Mouse (Mus musculus) forebrain, embryonic 15.5 days (tissue): ENCODE results near the gene Lgi1. TPM values are rescaled to one million over a fixed set of nuclear protein-coding genes. Genes with fewer than 3 reads are reported as not detected.

Experiments
- ATAC-seq: fragments of 200-750 bp; cut with Nextera tagmentation; replicated peaks from 2 replicates; pipeline ENCODE4 v1.8.0; 2017; ENCODE audit warnings: mild to moderate bottlenecking, moderate TSS enrichment, moderate library complexity
- H3K27ac ChIP-seq: fragments of 300-500 bp; sonication (generic); replicated peaks from 2 replicates; pipeline ENCODE4 v1.5.1; 2015; ENCODE audit warnings: mild to moderate bottlenecking, inconsistent platforms
- H3K27me3 ChIP-seq: fragments of 300-500 bp; sonication (generic); 2 replicates; pipeline ENCODE4 v1.6.1; 2015; ENCODE audit warnings: inconsistent platforms
- H3K36me3 ChIP-seq: fragments of 300-500 bp; sonication (generic); 2 replicates; pipeline ENCODE4 v1.6.1; 2015; ENCODE audit warnings: mild to moderate bottlenecking, inconsistent platforms
- H3K4me1 ChIP-seq: fragments of 300-500 bp; sonication (generic); 2 replicates; pipeline ENCODE4 v1.6.1; 2015; ENCODE audit warnings: inconsistent platforms
- H3K4me2 ChIP-seq: fragments of 300-500 bp; sonication (generic); replicated peaks from 2 replicates; pipeline ENCODE4 v1.6.1; 2015; ENCODE audit warnings: mild to moderate bottlenecking, inconsistent platforms
- H3K4me3 ChIP-seq: fragments of 300-500 bp; sonication (generic); 2 replicates; pipeline ENCODE4 v1.5.1; 2015; ENCODE audit warnings: mild to moderate bottlenecking, inconsistent platforms
- H3K9ac ChIP-seq: fragments of 300-500 bp; sonication (generic); replicated peaks from 2 replicates; pipeline ENCODE4 v1.6.1; 2015; ENCODE audit warnings: mild to moderate bottlenecking, inconsistent platforms
- H3K9me3 ChIP-seq: fragments of 300-500 bp; sonication (generic); 2 replicates; pipeline ENCODE4 v1.6.1; 2016; ENCODE audit warnings: inconsistent platforms
- WGBS: fragments of 180-500 bp; shearing (Covaris S2); methylation state at CpG from one replicate; pipeline ENCODE4 v1.1.7; 2015; ENCODE audit warnings: mixed read lengths; 5-methylcytosine and 5-hydroxymethylcytosine counted together
- polyA plus RNA-seq: library from polyadenylated mRNA; unstranded; fragments of >200 nt; fragmentation: Nextera tagmentation; extraction: Ambion mirVana; gene quantifications from 2 replicates; pipeline ENCODE4 v1.2.1, GENCODE M21; 2015

Lgi1 gene
- polyA plus RNA-seq, 1 experiment from 2014 or later = 14.4 TPM

DNA sequence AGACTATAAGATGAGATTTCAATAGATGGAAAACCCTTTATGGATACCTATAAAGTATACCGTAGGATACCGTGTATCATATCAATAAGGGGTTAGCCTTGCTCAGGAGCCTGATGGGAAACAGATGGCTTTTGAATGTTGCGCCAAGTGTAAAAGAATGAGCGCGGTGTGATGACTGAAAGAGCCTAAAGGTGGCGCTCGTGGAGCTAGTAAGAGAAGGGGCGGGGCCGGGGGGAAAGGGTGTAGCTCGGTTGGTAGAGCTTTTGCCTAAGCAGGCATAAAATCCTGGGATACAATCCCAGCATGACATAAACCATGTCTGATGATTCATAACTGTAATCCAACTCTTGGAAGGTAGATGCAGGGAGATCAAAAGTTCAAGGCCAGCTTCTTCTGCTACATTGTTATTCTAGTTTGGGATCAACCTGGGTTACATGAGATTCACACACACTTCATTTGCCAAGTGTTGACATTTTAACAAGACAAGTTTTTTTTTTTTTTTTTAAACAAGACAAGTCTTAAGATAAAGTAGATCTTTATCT lies 90.6 kb downstream of the Lgi1 start:
- H3K27me3 ChIP-seq = no peaks in the 10 kb centered on the region
- no peak for ATAC-seq
- no peak overlapping the region for H3K27ac ChIP-seq
- H3K4me1 ChIP-seq = no peaks in the 10 kb centered on the region
- H3K9me3 ChIP-seq = no peaks in the 10 kb centered on the region
- 71% methylated on average over 10 of the region's 10 CpGs for WGBS
- no peak overlapping the region for H3K4me3 ChIP-seq
- H3K4me2 ChIP-seq = no peak overlapping the region
- H3K9ac ChIP-seq = no peak overlapping the region
- no peaks in the 10 kb centered on the region for H3K36me3 ChIP-seq

DNA sequence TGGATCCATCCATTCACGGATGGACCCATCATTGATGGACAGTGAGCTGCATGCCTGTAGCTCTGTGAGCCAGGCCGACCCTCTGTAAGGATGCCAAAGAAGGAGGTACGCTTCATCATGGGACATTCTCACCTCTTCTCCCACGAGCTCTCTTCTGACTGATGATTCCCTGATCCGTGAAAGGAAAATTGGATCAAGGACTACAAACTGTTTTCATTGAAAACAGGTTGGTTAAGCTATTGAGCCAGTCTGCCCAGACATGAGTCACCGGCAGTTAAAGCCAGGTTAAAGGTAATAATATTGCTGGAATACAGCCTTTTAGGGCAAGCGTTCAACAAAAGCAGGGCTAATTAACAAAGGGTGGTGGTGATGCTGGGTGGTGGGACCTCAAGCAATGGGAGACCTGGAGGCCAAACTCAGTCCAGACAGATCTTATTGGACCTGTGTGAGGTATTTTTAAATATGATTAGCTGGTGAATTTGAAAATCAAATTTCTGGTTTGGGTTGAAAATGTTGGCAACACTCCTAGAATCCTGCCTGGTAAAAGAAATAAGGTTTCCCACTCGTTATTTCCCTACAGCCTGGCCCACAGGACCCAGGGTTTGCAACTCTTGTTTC lies 92.0 kb downstream of the Lgi1 start:
- no peak overlapping the region for H3K4me2 ChIP-seq
- H3K36me3 ChIP-seq = no peaks in the 10 kb centered on the region
- no peaks in the 10 kb centered on the region for H3K9me3 ChIP-seq
- no peak for ATAC-seq
- WGBS = 73% methylated on average over 8 of the region's 8 CpGs
- H3K4me1 ChIP-seq = no peaks in the 10 kb centered on the region
- no peaks in the 10 kb centered on the region for H3K27me3 ChIP-seq
- no peak overlapping the region for H3K4me3 ChIP-seq
- H3K27ac ChIP-seq = no peak overlapping the region
- H3K9ac ChIP-seq = no peak overlapping the region

DNA sequence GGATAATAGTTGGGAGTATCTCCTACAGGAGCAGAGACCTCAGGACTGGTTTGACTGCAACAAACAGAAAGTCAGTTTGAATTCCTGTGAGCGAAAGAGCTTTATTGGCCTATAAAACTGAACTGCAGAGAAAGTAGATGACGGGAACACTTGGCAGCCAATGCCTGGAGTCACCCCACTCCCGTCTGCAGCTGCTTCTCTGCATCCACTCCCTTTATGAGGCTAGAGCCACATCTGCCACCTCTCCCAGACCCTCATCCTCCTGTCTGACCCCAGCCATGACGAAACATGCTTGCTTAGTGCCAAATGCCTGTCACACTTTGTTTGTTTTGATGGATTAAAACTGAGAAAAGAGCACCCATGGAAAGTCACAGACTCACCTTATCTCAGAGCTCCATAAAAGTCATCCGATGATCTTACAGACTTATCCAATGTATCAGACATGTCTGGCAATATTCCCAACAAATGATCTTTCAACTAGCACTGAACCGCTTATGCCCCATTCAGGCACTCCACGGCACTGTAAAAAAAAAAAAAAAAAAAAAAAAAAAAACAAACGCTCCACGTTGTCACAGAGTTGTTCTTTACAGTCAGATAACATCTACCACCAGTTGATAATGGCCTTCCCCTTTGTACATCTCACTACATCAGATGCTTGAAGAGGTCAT lies 93.8 kb downstream of the Lgi1 start:
- H3K27me3 ChIP-seq = no peaks in the 10 kb centered on the region
- H3K27ac ChIP-seq = no peak overlapping the region
- no peaks in the 10 kb centered on the region for H3K9me3 ChIP-seq
- WGBS = 83% methylated on average over 9 of the region's 9 CpGs
- no peak for ATAC-seq
- H3K4me3 ChIP-seq = no peak overlapping the region
- H3K36me3 ChIP-seq = no peaks in the 10 kb centered on the region
- no peak overlapping the region for H3K4me2 ChIP-seq
- no peaks in the 10 kb centered on the region for H3K4me1 ChIP-seq
- H3K9ac ChIP-seq = no peak overlapping the region

DNA sequence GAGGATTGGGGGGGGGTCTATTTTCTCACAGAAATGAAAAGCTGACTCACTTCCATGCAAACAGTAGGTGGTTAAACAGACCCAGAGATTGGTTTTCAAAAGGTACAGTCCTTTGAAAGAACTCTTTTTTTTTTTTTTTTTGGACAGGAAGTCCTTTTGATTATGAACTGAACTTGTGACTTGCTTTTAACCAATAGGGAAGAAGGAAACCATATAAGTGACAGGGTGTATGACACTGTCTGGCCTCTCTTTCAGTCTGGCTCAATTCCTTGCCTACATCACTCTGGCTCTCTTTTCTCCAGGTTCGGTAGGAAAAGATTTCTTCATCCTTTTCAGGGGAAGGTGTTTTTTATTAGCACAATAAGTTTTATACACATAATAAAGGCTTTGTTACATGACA lies 95.0 kb downstream of the Lgi1 start:
- WGBS = 94% methylated on average over 1 of the region's 1 CpGs
- ATAC-seq = no peak
- H3K9me3 ChIP-seq = no peaks in the 10 kb centered on the region
- no peak overlapping the region for H3K27ac ChIP-seq
- no peak overlapping the region for H3K4me2 ChIP-seq
- no peak overlapping the region for H3K9ac ChIP-seq
- no peaks in the 10 kb centered on the region for H3K27me3 ChIP-seq
- no peaks in the 10 kb centered on the region for H3K4me1 ChIP-seq
- no peak overlapping the region for H3K4me3 ChIP-seq
- H3K36me3 ChIP-seq = no peaks in the 10 kb centered on the region

Other genes starting within 250 kb of the Lgi1 start
- gene Myof, start 221.0 kb upstream of the Lgi1 start, polyA plus RNA-seq = 1.4 and 1.7 TPM in 2 replicates
- 16.6 and 17.9 TPM in 2 replicates for gene Cep55, start 209.5 kb upstream of the Lgi1 start, polyA plus RNA-seq
- 0.15 TPM in 1 of 2 replicates, not detected in the other for gene Ffar4, start 167.5 kb upstream of the Lgi1 start, polyA plus RNA-seq
- 1.5 and 3.9 TPM in 2 replicates for gene Rbp4, start 139.3 kb upstream of the Lgi1 start, polyA plus RNA-seq
- gene Pde6c, start 131.8 kb upstream of the Lgi1 start, polyA plus RNA-seq = 0.28 TPM in 1 of 2 replicates, not detected in the other
- 53.7 and 54.9 TPM in 2 replicates for gene Fra10ac1, start 40.4 kb upstream of the Lgi1 start, polyA plus RNA-seq
- gene Slc35g1, start 131.4 kb downstream of the Lgi1 start, polyA plus RNA-seq = 1.1 and 1.4 TPM in 2 replicates
- gene Plce1, start 216.6 kb downstream of the Lgi1 start, polyA plus RNA-seq = 4.4 and 5.4 TPM in 2 replicates